Mouse (Mus musculus) duodenum, adult 2 months (tissue): ENCODE measurements around the gene Ldlrad3. TPM values are rescaled to one million over a fixed set of nuclear protein-coding genes. Genes with fewer than 3 reads are reported as not detected.

Source experiments
- polyA plus RNA-seq: library from polyadenylated mRNA; depleted of rRNA; stranded (reverse); fragments of >200 nt; gene quantifications from 2 replicates; pipeline ENCODE4 v1.2.3, GENCODE M21; 2012; ENCODE audit warnings: low replicate concordance; rRNA removed

The Ldlrad3 gene
- 0.63 and 1.5 TPM in 2 replicates for polyA plus RNA-seq

GRCm38 (mm10) chr2:102185951-102186561 lies at the start of gene Ldlrad3:
Gene Ldlrad3 (minus strand): TSS chr2:102186385.

Other genes starting within 250 kb of the Ldlrad3 start
- gene Trim44, start 221.4 kb upstream of the Ldlrad3 start, polyA plus RNA-seq: 2.0 and 3.0 TPM in 2 replicates